Mouse (Mus musculus) gastrocnemius, postnatal 14 days (tissue): ENCODE data around the gene A630095N17Rik. TPM values are rescaled to one million over a fixed set of nuclear protein-coding genes. Genes with fewer than 3 reads are reported as not detected.
A peak's percentile ranks its signal among the peaks of the same experiment; 100 is the strongest.

ENCODE experiments used
- DNase-seq: peaks from one replicate; pipeline ENCODE4 v3.0.0; 2021; ENCODE audit warnings: mixed read lengths
- intact Hi-C: fragments of 180-260 bp; cut with DNase I; formaldehyde crosslinking; loops from one replicate; pipeline ENCODE4 v1.15.1; 2025; ENCODE audit warnings: low total_unique reads
- microRNA-seq, 2 experiments: library from miRNA; unstranded; fragments of <30 nt; microRNA quantifications; one replicate each; pipeline ENCODE4 v1.2.0; 2021
- total RNA-seq, 2 experiments: library from RNA; stranded (reverse); gene quantifications; 2 replicates each; pipeline ENCODE4 v1.2.3; 2021

The A630095N17Rik gene
- total RNA-seq, 2 experiments from 2014 or later, result not detected

GRCm38 (mm10) chr1:75181377-75181870 lies 50.5 kb downstream of the A630095N17Rik start:
- intact Hi-C loops, result no loop called here
- no peak for DNase-seq

- intact Hi-C loops, result no loop called here
- DNase-seq, result no peak
Observed at GRCm38 (mm10) chr1:75180741-75181140, 51.2 kb downstream of the A630095N17Rik start.

- intact Hi-C loops, result no loop called here
- peak; percentile 89 for DNase-seq
Observed at GRCm38 (mm10) chr1:75180105-75180590, 51.8 kb downstream of the A630095N17Rik start, which contains the start of gene Abcb6. TSS of gene Abcb6 (minus strand) at chr1:75180392.

GRCm38 (mm10) chr1:75179334-75180104 lies 52.4 kb downstream of the A630095N17Rik start:
- peak; percentile 67 for DNase-seq
- intact Hi-C loops, result no loop called here

Small RNA genes lying within 50 kb of the gene (microRNA-seq; reads per million reads assigned to microRNA genes)
- 0 reads per million in 2 experiments for gene Gm27943

Other genes starting within 250 kb of the A630095N17Rik start
- 1 to 10 TPM; 4.8 to 5.1 TPM for gene Nhej1, start 106.9 kb downstream of the A630095N17Rik start, total RNA-seq
- under 1 TPM in 1 of 2 experiments, not detected in 1; 0.11 TPM for gene Slc23a3, start 98.2 kb downstream of the A630095N17Rik start, total RNA-seq
- gene Cnppd1, start 89.4 kb downstream of the A630095N17Rik start, total RNA-seq, result 10 to 100 TPM; 15.1 to 18.4 TPM
- gene Retreg2, start 89.3 kb downstream of the A630095N17Rik start, total RNA-seq, result 10 to 100 TPM; 13.2 to 15.1 TPM
- 10 to 100 TPM; 14.9 to 17.0 TPM for gene Zfand2b, start 63.5 kb downstream of the A630095N17Rik start, total RNA-seq
- gene Abcb6, start 51.7 kb downstream of the A630095N17Rik start, total RNA-seq, result 10 to 100 TPM; 25.2 to 26.4 TPM
- gene Ankzf1, start 40.0 kb downstream of the A630095N17Rik start, total RNA-seq, result 1 to 10 TPM; 4.0 to 5.7 TPM
- gene Atg9a, start 39.9 kb downstream of the A630095N17Rik start, total RNA-seq, result 10 to 100 TPM; 58.2 to 61.7 TPM
- 1 to 10 TPM; 4.5 to 4.8 TPM for gene Glb1l, start 21.3 kb downstream of the A630095N17Rik start, total RNA-seq
- gene Stk16, start 21.3 kb downstream of the A630095N17Rik start, total RNA-seq, result 10 to 100 TPM; 27.2 to 28.2 TPM
- gene Tuba4a, start 12.2 kb downstream of the A630095N17Rik start, total RNA-seq, result 100 to 1,000 TPM; 475 to 599 TPM
- gene Dnajb2, start 4.3 kb upstream of the A630095N17Rik start, total RNA-seq, result 10 to 100 TPM; 32.4 to 33.2 TPM
- gene Ptprn, start 32.4 kb upstream of the A630095N17Rik start, total RNA-seq, result under 1 TPM; 0.08 to 0.13 TPM
- gene Resp18, start 46.3 kb upstream of the A630095N17Rik start, total RNA-seq, result not detected
- 10 to 100 TPM; 52.7 to 54.6 TPM for gene Dnpep, start 85.9 kb upstream of the A630095N17Rik start, total RNA-seq
- gene Des, start 128.2 kb upstream of the A630095N17Rik start, total RNA-seq, result 1,000 to 10,000 TPM; 1,553 to 1,562 TPM
- gene Speg, start 143.2 kb upstream of the A630095N17Rik start, total RNA-seq, result 100 to 1,000 TPM; 167 to 173 TPM
- gene Gmppa, start 203.8 kb upstream of the A630095N17Rik start, total RNA-seq, result 10 to 100 TPM; 34.5 to 38.7 TPM
- not detected for gene Asic4, start 218.3 kb upstream of the A630095N17Rik start, total RNA-seq
- 10 to 100 TPM; 14.9 to 20.7 TPM for gene Chpf, start 247.2 kb upstream of the A630095N17Rik start, total RNA-seq
- gene Tmem198, start 247.4 kb upstream of the A630095N17Rik start, total RNA-seq, result under 1 TPM; 0.09 to 0.25 TPM